In genomic region chr16:12800181-12800580, GRCm38 (mm10) we compare ENCODE assay signal across 16 mouse cellular contexts.
DNase-seq lines count a peak whose midpoint lies in the region; ATAC-seq and TF ChIP-seq lines count a peak whose summit lies in the region.
"Had no signal": no experiment of that assay in that cellular context is flagged by ENCODE, and none has a peak within 500 bp of the region (broad histone marks: within the 10 kb centered on the region; RNA-seq: fewer than 3 reads in every experiment).

No protein-coding gene starts in this region.

- no peak overlapping the region for H3K4me3 ChIP-seq in hindbrain, postnatal 0 days (ENCODE audit: low read length)
- no peak overlapping the region for H3K4me3 ChIP-seq in hindbrain, embryonic 12.5 days
- no peak overlapping the region for H3K4me3 ChIP-seq in cortical plate, adult 2 months (ENCODE audit: insufficient read depth, low read length)
- H3K4me3 ChIP-seq in kidney, adult 2 months (ENCODE audit: insufficient read depth, low read depth, low read length): no peak overlapping the region
- H3K4me3 ChIP-seq: heart, embryonic 12.5 days; hindbrain, embryonic 10.5 days had no signal

- 33% methylated on average over 1 of the region's 1 CpGs for WGBS in hindbrain, postnatal 0 days
- 59% methylated on average over 1 of the region's 1 CpGs for WGBS in hindbrain, embryonic 12.5 days
- 67% methylated on average over 1 of the region's 1 CpGs for WGBS in kidney, adult 2 months

- no peak overlapping the region for H3K9ac ChIP-seq in hindbrain, postnatal 0 days (replicated peaks; ENCODE audit: low read length)
- no peak overlapping the region for H3K9ac ChIP-seq in hindbrain, embryonic 12.5 days
- H3K9ac ChIP-seq: heart, embryonic 12.5 days had no signal

- no peaks in the 10 kb centered on the region for H3K27me3 ChIP-seq in hindbrain, postnatal 0 days (ENCODE audit: insufficient read depth, low read length)
- no peaks in the 10 kb centered on the region for H3K27me3 ChIP-seq in hindbrain, embryonic 12.5 days
- H3K27me3 ChIP-seq in kidney, adult 2 months (replicated peaks; ENCODE audit: control insufficient read depth, insufficient read depth, low read length): no peaks in the 10 kb centered on the region
- H3K27me3 ChIP-seq: heart, embryonic 12.5 days had no signal

- no peaks in the 10 kb centered on the region for H3K9me3 ChIP-seq in hindbrain, postnatal 0 days (ENCODE audit: low read length)
- no peaks in the 10 kb centered on the region for H3K9me3 ChIP-seq in hindbrain, embryonic 12.5 days (replicated peaks)
- H3K9me3 ChIP-seq: heart, embryonic 12.5 days; hindbrain, embryonic 10.5 days had no signal

- no peaks in the 10 kb centered on the region for H3K4me1 ChIP-seq in hindbrain, postnatal 0 days (ENCODE audit: insufficient read depth, low read length)
- H3K4me1 ChIP-seq in hindbrain, embryonic 12.5 days: no peaks in the 10 kb centered on the region; the same call in 1 of the 2 replicates
- H3K4me1 ChIP-seq in cortical plate, adult 2 months (ENCODE audit: control insufficient read depth, insufficient read depth, low read length): peaks cover 2% of the 10 kb centered on the region; the same call in 1 of the 2 replicates
- H3K4me1 ChIP-seq in kidney, adult 2 months (ENCODE audit: control insufficient read depth, insufficient read depth, low read length): no peaks in the 10 kb centered on the region
- H3K4me1 ChIP-seq: heart, embryonic 12.5 days had no signal

- no peak overlapping the region for H3K4me2 ChIP-seq in hindbrain, postnatal 0 days (ENCODE audit: low read depth, low read length)
- no peak overlapping the region for H3K4me2 ChIP-seq in hindbrain, embryonic 12.5 days (replicated peaks)
- H3K4me2 ChIP-seq: heart, embryonic 12.5 days had no signal

- ATAC-seq in hindbrain, postnatal 0 days: no peak
- no peak for ATAC-seq in hindbrain, embryonic 12.5 days (ENCODE audit: low FRiP score)

- peak; percentile 32 for DNase-seq in hindbrain, postnatal 0 days (ENCODE audit: low spot score)
- peak; percentile 19 for DNase-seq in R1 (ENCODE audit: low read depth, low spot score)
- DNase-seq in layer of hippocampus, adult 9-11 months: peak; percentile 77
- no peak for DNase-seq in kidney, adult 2 months
- no peak for DNase-seq in lung, postnatal 36 days
- DNase-seq: cerebellum, postnatal 10 days; gastrocnemius, postnatal 14 days; kidney, adult 11 months; kidney, postnatal 4 days; liver; lung, postnatal 14 days; retina, postnatal 1 day had no signal

- H3K36me3 ChIP-seq in hindbrain, postnatal 0 days (ENCODE audit: insufficient read depth, low read length): no peaks in the 10 kb centered on the region
- H3K36me3 ChIP-seq in hindbrain, embryonic 12.5 days: no peaks in the 10 kb centered on the region
- no peaks in the 10 kb centered on the region for H3K36me3 ChIP-seq in kidney, adult 2 months (ENCODE audit: control insufficient read depth, insufficient read depth, low read length)
- H3K36me3 ChIP-seq: heart, embryonic 12.5 days; hindbrain, embryonic 10.5 days had no signal

- TF ChIP-seq POLR2A in cortical plate, adult 2 months (IDR thresholded peaks at IDR 0.05; ENCODE audit: extremely low read depth, insufficient read depth, low read length): no peak
- no peak for TF ChIP-seq POLR2A in kidney, adult 2 months (IDR thresholded peaks at IDR 0.05; ENCODE audit: low read depth, low read length)

- no peak for TF ChIP-seq CTCF in hindbrain, postnatal 0 days (IDR thresholded peaks at IDR 0.05; ENCODE audit: low read depth)
- TF ChIP-seq CTCF in cortical plate, adult 2 months (IDR thresholded peaks at IDR 0.05; ENCODE audit: extremely low read depth, insufficient read depth, low read length): no peak
- no peak for TF ChIP-seq CTCF in kidney, adult 2 months (conservative IDR thresholded peaks at IDR 0.05; ENCODE audit: insufficient read depth, insufficient read length, low read depth, low read length)

- no peak overlapping the region for H3K27ac ChIP-seq in hindbrain, postnatal 0 days
- no peak overlapping the region for H3K27ac ChIP-seq in hindbrain, embryonic 12.5 days
- H3K27ac ChIP-seq in cortical plate, adult 2 months (ENCODE audit: insufficient read depth, low read length): peak overlapping the region; percentile 78
- H3K27ac ChIP-seq in kidney, adult 2 months (ENCODE audit: insufficient read depth, low read depth, low read length): no peak overlapping the region
- H3K27ac ChIP-seq: hindbrain, embryonic 10.5 days had no signal

Comparison
In these comparisons a context has a peak if more than half of its experiments do, and no peak if none do; other contexts are left out.
1. DNase-seq: peak in hindbrain, postnatal 0 days (single experiment), R1 (single experiment) and layer of hippocampus, adult 9-11 months (single experiment); none in kidney, adult 2 months (single experiment) and lung, postnatal 36 days (single experiment).